Mouse (Mus musculus) CH12.LX (cell line): Measurements from ENCODE around the gene Kif11. TPM values are rescaled to one million over a fixed set of nuclear protein-coding genes. Genes with fewer than 3 reads are reported as not detected.

ENCODE experiments used
- DNase-seq: peaks from one replicate; pipeline ENCODE4 v3.0.0-alpha.2; 2013; ENCODE audit errors: extremely low read depth
- H3K27ac ChIP-seq: 2 replicates; pipeline ENCODE4 v1.5.1; 2012; ENCODE audit warnings: low read depth, mild to moderate bottlenecking, control low read depth, moderate library complexity; ENCODE audit not compliant: insufficient read depth
- H3K27me3 ChIP-seq: replicated peaks from 2 replicates; pipeline ENCODE3; 2012; ENCODE audit warnings: inconsistent platforms
- H3K36me3 ChIP-seq, 2 experiments: replicated peaks in 1 of 2; 2 replicates each; pipeline versions ENCODE3 to v1.6.1; 2012; ENCODE audit warnings: inconsistent platforms in 1 of 2, low read length in 1 of 2, mild to moderate bottlenecking in 1 of 2, mixed read lengths in 1 of 2, moderate library complexity in 1 of 2; ENCODE audit not compliant: control insufficient read depth in 1 of 2, insufficient read depth in 1 of 2
- H3K4me1 ChIP-seq, 2 experiments: 2 replicates each; pipeline ENCODE4 v1.6.1; 2012; ENCODE audit warnings: inconsistent platforms in 1 of 2, moderate library complexity in 1 of 2; ENCODE audit not compliant: insufficient read depth in 2 of 2, control insufficient read depth in 1 of 2
- H3K4me2 ChIP-seq: 2 replicates; pipeline ENCODE4 v1.6.1; 2012; ENCODE audit warnings: low read depth, mild to moderate bottlenecking, control low read depth; ENCODE audit not compliant: poor library complexity, insufficient read depth, severe bottlenecking
- H3K4me3 ChIP-seq, 3 experiments: fragments of 150-350 bp in 1 of 3; sonication (generic) in 1 of 3; replicated peaks in 1 of 3; 2 replicates each; pipeline versions ENCODE3 to v1.5.1; 2011 to 2012; ENCODE audit warnings: low read depth in 2 of 3, low read length in 2 of 3, mild to moderate bottlenecking in 2 of 3, moderate library complexity in 2 of 3, control low read depth in 1 of 3, improper control_type of control experiment in 1 of 3, inconsistent platforms in 1 of 3, mixed read lengths in 1 of 3; ENCODE audit not compliant: poor library complexity in 1 of 3
- H3K79me2 ChIP-seq: replicated peaks from 2 replicates; pipeline ENCODE4 v1.6.1; 2012; ENCODE audit warnings: mild to moderate bottlenecking, moderate library complexity; ENCODE audit not compliant: control insufficient read depth, poor library complexity, insufficient read depth, severe bottlenecking; ENCODE audit errors: extremely low read depth
- H3K9ac ChIP-seq: 2 replicates; pipeline ENCODE4 v1.6.1; 2012; ENCODE audit warnings: low read depth, mild to moderate bottlenecking, control low read depth, moderate library complexity; ENCODE audit not compliant: insufficient read depth
- H3K9me3 ChIP-seq: replicated peaks from 2 replicates; pipeline ENCODE3; 2012; ENCODE audit warnings: low read length, inconsistent platforms, mixed read lengths
- CHD1 ChIP-seq: IDR thresholded peaks from 2 replicates; pipeline ENCODE4 v1.6.1; 2012; ENCODE audit warnings: low read depth, low read length, improper control_type of control experiment, inconsistent platforms
- CHD2 ChIP-seq: IDR thresholded peaks from 2 replicates; pipeline ENCODE4 v1.6.1; 2011; ENCODE audit warnings: low read length, improper control_type of control experiment
- E2F4 ChIP-seq: IDR thresholded peaks from 2 replicates; pipeline ENCODE4 v1.6.1; 2011; ENCODE audit warnings: low read depth, low read length, improper control_type of control experiment; ENCODE audit not compliant: insufficient replicate concordance
- ELF1 ChIP-seq: IDR thresholded peaks from 2 replicates; pipeline ENCODE4 v1.6.1; 2014; ENCODE audit warnings: low read depth, mild to moderate bottlenecking, inconsistent platforms, low read length, improper control_type of control experiment
- EP300 ChIP-seq: IDR thresholded peaks from 2 replicates; pipeline ENCODE4 v1.6.1; 2011; ENCODE audit warnings: low read length, improper control_type of control experiment
- ETS1 ChIP-seq: conservative IDR thresholded peaks from 2 replicates; pipeline ENCODE4 v1.6.1; 2012; ENCODE audit warnings: low read depth, mild to moderate bottlenecking, inconsistent platforms, low read length, improper control_type of control experiment, moderate library complexity
- HCFC1 ChIP-seq: IDR thresholded peaks from 2 replicates; pipeline ENCODE4 v1.6.1; 2012; ENCODE audit warnings: low read depth, mild to moderate bottlenecking, inconsistent platforms, low read length, improper control_type of control experiment
- IRF4 ChIP-seq: IDR thresholded peaks from 2 replicates; pipeline ENCODE4 v1.6.1; 2014; ENCODE audit warnings: low read depth, mild to moderate bottlenecking, inconsistent platforms, low read length, improper control_type of control experiment
- JUN ChIP-seq: IDR thresholded peaks from 2 replicates; pipeline ENCODE4 v1.6.1; 2011; ENCODE audit warnings: low read depth, mild to moderate bottlenecking, low read length, improper control_type of control experiment, moderate library complexity; ENCODE audit not compliant: insufficient read depth
- KAT2A ChIP-seq: IDR thresholded peaks from 2 replicates; pipeline ENCODE4 v1.6.1; 2012; ENCODE audit warnings: low read length, improper control_type of control experiment, inconsistent platforms; ENCODE audit not compliant: insufficient replicate concordance
- MAFK ChIP-seq: IDR thresholded peaks from 2 replicates; pipeline ENCODE4 v1.6.1; 2011; ENCODE audit warnings: low read length, improper control_type of control experiment; ENCODE audit not compliant: insufficient replicate concordance
- MAX ChIP-seq: IDR thresholded peaks from 2 replicates; pipeline ENCODE4 v1.6.1; 2011; ENCODE audit warnings: low read length, improper control_type of control experiment
- MAZ ChIP-seq: IDR thresholded peaks from 2 replicates; pipeline ENCODE4 v1.6.1; 2012; ENCODE audit warnings: low read depth, mild to moderate bottlenecking, inconsistent platforms, low read length, improper control_type of control experiment, moderate library complexity
- MEF2A ChIP-seq: IDR thresholded peaks from 2 replicates; pipeline ENCODE4 v1.6.1; 2014; ENCODE audit warnings: low read depth, mild to moderate bottlenecking, inconsistent platforms, low read length, improper control_type of control experiment, borderline replicate concordance
- MXI1 ChIP-seq: IDR thresholded peaks from 2 replicates; pipeline ENCODE4 v1.6.1; 2011; ENCODE audit warnings: mild to moderate bottlenecking, low read depth, low read length, improper control_type of control experiment
- MYC ChIP-seq: IDR thresholded peaks from 2 replicates; pipeline ENCODE4 v1.6.1; 2011; ENCODE audit warnings: low read depth, mild to moderate bottlenecking, improper control_type of control experiment, low read length
- NRF1 ChIP-seq: IDR thresholded peaks from 2 replicates; pipeline ENCODE4 v1.6.1; 2014; ENCODE audit warnings: low read depth, mild to moderate bottlenecking, inconsistent platforms, low read length, improper control_type of control experiment, moderate library complexity
- POLR2A ChIP-seq: IDR thresholded peaks from 2 replicates; pipeline ENCODE4 v1.6.1; 2011; ENCODE audit warnings: low read depth, mild to moderate bottlenecking, improper control_type of control experiment, low read length
- POLR2AphosphoS2 ChIP-seq: IDR thresholded peaks from 2 replicates; pipeline ENCODE4 v1.6.1; 2011; ENCODE audit warnings: low read depth, low read length, improper control_type of control experiment
- RAD21 ChIP-seq: IDR thresholded peaks from 2 replicates; pipeline ENCODE4 v1.6.1; 2011; ENCODE audit warnings: low read depth, mild to moderate bottlenecking, low read length, improper control_type of control experiment, moderate library complexity
- RCOR1 ChIP-seq: conservative IDR thresholded peaks from 2 replicates; pipeline ENCODE4 v1.6.1; 2012; ENCODE audit warnings: low read depth, mild to moderate bottlenecking, inconsistent platforms, low read length, improper control_type of control experiment
- SIN3A ChIP-seq: IDR thresholded peaks from 2 replicates; pipeline ENCODE4 v1.6.1; 2012; ENCODE audit warnings: low read length, improper control_type of control experiment, inconsistent platforms
- SMC3 ChIP-seq: IDR thresholded peaks from 2 replicates; pipeline ENCODE4 v1.6.1; 2011; ENCODE audit warnings: low read depth, low read length, improper control_type of control experiment
- TBP ChIP-seq: conservative IDR thresholded peaks from 2 replicates; pipeline ENCODE4 v1.6.1; 2011; ENCODE audit warnings: low read depth, low read length, improper control_type of control experiment
- TCF12 ChIP-seq: IDR thresholded peaks from 2 replicates; pipeline ENCODE4 v1.6.1; 2014; ENCODE audit warnings: low read depth, mild to moderate bottlenecking, inconsistent platforms, low read length, improper control_type of control experiment
- USF1 ChIP-seq: IDR thresholded peaks from 2 replicates; pipeline ENCODE4 v1.6.1; 2014; ENCODE audit warnings: low read depth, mild to moderate bottlenecking, inconsistent platforms, low read length, improper control_type of control experiment
- ZKSCAN1 ChIP-seq: IDR thresholded peaks from 2 replicates; pipeline ENCODE4 v1.6.1; 2012; ENCODE audit warnings: low read depth, inconsistent platforms, low read length, improper control_type of control experiment, borderline replicate concordance
- ZNF384 ChIP-seq: IDR thresholded peaks from 2 replicates; pipeline ENCODE4 v1.6.1; 2012; ENCODE audit warnings: low read depth, low read length, improper control_type of control experiment, inconsistent platforms
- dilution Hi-C: fragments of 300-500 bp; cut with MboI; formaldehyde crosslinking; loops from 2 replicates; pipeline ENCODE4 v1.14.3; 2020; ENCODE audit warnings: low sequenced_read_pairs; ENCODE audit not compliant: extremely low pct_unique_long_range_greater_than_20kb, extremely low pct_ligation_motif_present
- in situ Hi-C: fragments of 300-500 bp; cut with MboI; formaldehyde crosslinking; loops from 3 replicates; pipeline ENCODE4 v1.14.3; 2019; ENCODE audit warnings: low sequenced_read_pairs, low pct_ligation_motif_present, low pct_unique_long_range_greater_than_20kb, mixed read lengths
- polyA plus RNA-seq: library from polyadenylated mRNA; unstranded; fragments of >175 nt; gene quantifications from 2 replicates; pipeline ENCODE4 v1.2.1, GENCODE M21; 2012; ENCODE audit warnings: low read depth; ENCODE audit not compliant: insufficient read length
- total RNA-seq, 2 experiments: library from RNA; depleted of rRNA; stranded (reverse); fragments of 300-350 nt in 1 of 2; fragments of >200 nt in 1 of 2; gene quantifications; 2 replicates each; pipeline ENCODE4 v1.2.3; 2012 to 2014

Gene Kif11
- total and polyA plus RNA-seq, 3 experiments: 61.7 to 144 (median 67.8) TPM

DNA sequence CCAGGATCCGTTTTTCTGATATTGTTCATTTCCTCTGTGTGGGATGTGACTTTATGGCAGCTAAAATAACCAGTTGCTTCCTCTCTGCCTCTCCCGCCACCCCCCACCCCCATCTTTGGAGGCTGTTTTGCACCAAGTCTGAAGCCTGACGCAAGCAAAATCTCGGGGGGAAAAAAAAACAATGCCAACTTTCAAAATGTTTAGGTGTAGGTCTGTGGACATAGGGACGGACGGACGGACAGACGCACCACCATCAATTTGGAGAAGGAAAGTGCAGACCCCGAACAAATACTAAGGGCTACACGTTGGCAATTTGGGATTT, 59.6 kb downstream of the Kif11 start:
- H3K9ac ChIP-seq: peak overlapping the region; percentile 90
- dilution Hi-C loops (no loop called here), in situ Hi-C loops (no loop called here)
- H3K27me3 ChIP-seq: peaks cover 10% of the 10 kb centered on the region
- H3K9me3 ChIP-seq: peaks cover 2% of the 10 kb centered on the region
- peak overlapping the region; percentile 86 to 93 (median 91) for H3K4me3 ChIP-seq
- TF ChIP-seq MAZ (peak; percentile 64; the same call in 1 of the 2 replicates), ZNF384 (peak; percentile 66), EP300 (0 out of 2 replicates have a peak, but pooled peaks have one; percentile 24), KAT2A (no peak), SIN3A (no peak; the same call in 1 of the 2 replicates), CHD1 (peak; percentile 40; the same call in 1 of the 2 replicates), POLR2A (no peak), MAFK (peak; percentile 31; the same call in 1 of the 2 replicates), MEF2A (no peak), TBP (0 out of 2 replicates have a peak, but pooled peaks have one; percentile 0), MAX (peak; percentile 21; the same call in 1 of the 2 replicates), SMC3 (no peak), CHD2 (peak; percentile 60; the same call in 1 of the 2 replicates), E2F4 (no peak), HCFC1 (no peak)
- peaks cover 0 to 31% of the 10 kb centered on the region in 2 experiments; a peak in 2 of 4 replicates for H3K4me1 ChIP-seq
- H3K36me3 ChIP-seq: peaks cover 9 to 24% of the 10 kb centered on the region in 2 experiments
- DNase-seq: peak; percentile 65
- H3K79me2 ChIP-seq: peaks cover 3% of the 10 kb centered on the region; the same call in 1 of the 2 replicates
- H3K27ac ChIP-seq: peak overlapping the region; percentile 54
- H3K4me2 ChIP-seq: peak overlapping the region; percentile 99

DNA sequence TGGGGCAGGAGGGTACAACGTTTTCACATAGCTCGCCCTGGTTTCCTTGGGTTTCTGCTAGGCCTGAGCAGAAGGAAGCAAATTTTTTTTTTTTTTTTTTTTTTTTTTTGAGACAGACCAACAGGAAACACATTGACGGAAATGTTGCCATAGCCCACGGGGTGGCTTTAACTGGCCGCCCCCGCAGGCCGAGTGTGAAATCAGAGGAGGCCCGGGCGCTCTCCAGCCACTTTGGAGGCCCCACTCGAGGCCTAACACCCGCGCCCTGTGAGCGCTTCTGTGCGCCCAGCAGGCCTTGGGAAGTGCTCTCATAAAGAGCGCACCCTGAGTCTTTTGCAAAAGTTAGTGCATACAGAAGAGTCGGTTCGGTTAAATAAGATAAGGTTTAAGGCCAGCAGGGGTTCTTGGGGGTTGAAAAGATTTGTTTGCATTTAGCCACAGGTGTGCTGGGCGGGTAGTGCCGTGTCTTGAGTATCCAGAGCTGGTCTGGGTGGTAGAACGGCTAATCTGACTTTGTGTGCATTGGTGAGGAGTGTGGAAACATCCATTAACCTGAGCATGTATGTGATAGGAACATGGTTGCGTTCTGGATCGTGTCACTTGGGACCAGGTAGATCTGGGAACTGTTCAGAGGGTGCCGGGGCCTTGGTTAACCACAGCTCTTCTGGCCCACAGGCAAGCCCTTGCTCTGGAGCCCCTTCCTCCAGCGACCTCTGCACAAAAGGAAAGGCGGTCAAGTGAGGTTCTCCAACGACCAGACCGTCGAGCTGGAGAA, 60.5 kb downstream of the Kif11 start:
- Histone ChIP-seq H3K4me2 (peak overlapping the region; percentile 99), H3K79me2 (peaks cover 3% of the 10 kb centered on the region; the same call in 1 of the 2 replicates), H3K27me3 (peaks cover 10% of the 10 kb centered on the region), H3K4me3 (peak overlapping the region; percentile 86 to 93 (median 91)), H3K9me3 (no peaks in the 10 kb centered on the region), H3K4me1 (peaks cover 0 to 31% of the 10 kb centered on the region in 2 experiments; a peak in 2 of 4 replicates), H3K9ac (peak overlapping the region; percentile 90), H3K27ac (peak overlapping the region; percentile 82), H3K36me3 (peaks cover 9 to 32% of the 10 kb centered on the region in 2 experiments)
- in situ Hi-C loops (no loop called here), dilution Hi-C loops (no loop called here)
- peak; percentile 51 for DNase-seq
- TF ChIP-seq MAFK (no peak), MXI1 (0 out of 2 replicates have a peak, but pooled peaks have one; percentile 23), ELF1 (peak; percentile 37; the same call in 1 of the 2 replicates), USF1 (no peak), MYC (0 out of 2 replicates have a peak, but pooled peaks have one; percentile 36), IRF4 (no peak), E2F4 (no peak), KAT2A (no peak), ETS1 (peak; percentile 44), MAX (0 out of 2 replicates have a peak, but pooled peaks have one; percentile 35), POLR2AphosphoS2 (0 out of 2 replicates have a peak, but pooled peaks have one; percentile 38), TCF12 (no peak), ZKSCAN1 (no peak), ZNF384 (peak; percentile 98), CHD2 (0 out of 2 replicates have a peak, but pooled peaks have one; percentile 24), RAD21 (no peak; the same call in 1 of the 2 replicates), RCOR1 (0 out of 2 replicates have a peak, but pooled peaks have one; percentile 36), NRF1 (no peak), EP300 (no peak), JUN (no peak), SMC3 (no peak)
